Mouse (Mus musculus): Measurements from ENCODE around the gene Baiap2. TPM values are rescaled to one million over a fixed set of nuclear protein-coding genes. Genes with fewer than 3 reads are reported as not detected.

Gene Baiap2
- polyA plus RNA-seq, 1 experiment from 2014 or later: 18.2 TPM

DNA sequence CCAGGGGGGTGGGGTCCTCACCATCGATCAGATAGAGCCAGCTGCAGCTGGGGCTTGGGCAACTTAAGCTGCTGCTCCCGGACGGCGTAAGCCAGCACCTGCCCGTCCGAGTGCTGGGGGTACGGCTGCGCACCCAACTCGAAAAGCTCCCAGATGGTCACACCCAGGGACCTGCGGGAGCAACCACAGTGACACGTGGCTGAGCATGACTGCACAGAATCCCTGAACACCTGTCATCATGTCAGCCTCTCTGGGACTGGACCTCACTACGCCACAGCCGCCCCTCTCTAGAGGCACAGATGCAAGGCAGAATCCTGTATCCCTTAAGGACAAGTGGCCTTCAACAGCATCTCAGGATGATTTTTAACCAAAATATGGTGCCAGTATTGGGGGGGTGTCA lies 70.1 kb downstream of the Baiap2 start:
- Histone ChIP-seq H3K36me3 (ENCODE audit: control insufficient read depth, insufficient read depth, low read length) (no peaks in the 10 kb centered on the region), H3K27ac (ENCODE audit: low read depth, low read length) (no peak overlapping the region), H3K27me3 (ENCODE audit: control insufficient read depth, insufficient read depth, low read length) (peaks cover 11% of the 10 kb centered on the region; the same call in 1 of the 2 replicates), H3K4me2 (replicated peaks; ENCODE audit: low read depth, low read length) (no peak overlapping the region), H3K4me1 (ENCODE audit: control insufficient read depth, insufficient read depth, low read length) (0 out of 2 replicates have a peak, but pooled peaks cover 7% of the 10 kb centered on the region), H3K4me3 (ENCODE audit: low read length) (no peak overlapping the region), H3K9ac (ENCODE audit: low read depth, low read length) (no peak overlapping the region; the same call in 1 of the 2 replicates), H3K9me3 (ENCODE audit: control insufficient read depth, low read length) (no peaks in the 10 kb centered on the region)
- 83% methylated on average over 13 of the region's 13 CpGs for WGBS
- ATAC-seq (ENCODE audit: low FRiP score, low TSS enrichment): 0 out of 2 replicates have a peak, but pooled peaks have one; percentile 8

DNA sequence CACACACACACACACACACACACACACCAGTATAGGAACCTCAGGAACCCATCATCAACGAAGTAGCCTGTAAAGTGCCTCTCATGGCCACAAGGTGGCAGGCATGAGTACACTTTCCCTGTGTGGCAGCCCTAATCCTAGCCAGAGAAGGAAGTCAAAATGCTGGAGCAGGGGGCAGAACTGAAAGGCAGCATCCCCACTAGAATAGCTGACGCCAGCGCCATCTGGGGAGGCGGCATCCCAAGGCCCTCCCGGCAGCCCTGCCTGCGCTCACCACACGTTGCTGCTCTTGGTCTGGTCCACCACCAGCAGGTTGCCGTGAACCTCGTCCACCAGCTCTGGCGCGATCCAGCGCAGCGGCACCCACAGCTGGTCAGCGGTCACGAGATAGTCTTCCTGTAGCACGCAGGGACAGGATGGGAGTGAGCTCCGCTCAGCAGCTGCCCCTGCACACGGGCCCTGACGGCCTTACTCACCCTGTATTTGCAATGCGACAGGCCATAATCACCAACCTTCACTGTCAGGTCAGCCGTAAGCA lies 70.7 kb downstream of the Baiap2 start:
- 9% methylated on average over 21 of the region's 21 CpGs for WGBS
- Histone ChIP-seq H3K27ac (ENCODE audit: low read depth, low read length) (no peak overlapping the region), H3K27me3 (ENCODE audit: control insufficient read depth, insufficient read depth, low read length) (peaks cover 11% of the 10 kb centered on the region; the same call in 1 of the 2 replicates), H3K4me2 (replicated peaks; ENCODE audit: low read depth, low read length) (peak overlapping the region; percentile 62), H3K9ac (ENCODE audit: low read depth, low read length) (peak overlapping the region; percentile 55; the same call in 1 of the 2 replicates), H3K4me1 (ENCODE audit: control insufficient read depth, insufficient read depth, low read length) (0 out of 2 replicates have a peak, but pooled peaks cover 7% of the 10 kb centered on the region), H3K4me3 (ENCODE audit: low read length) (peak overlapping the region; percentile 27), H3K9me3 (ENCODE audit: control insufficient read depth, low read length) (no peaks in the 10 kb centered on the region), H3K36me3 (ENCODE audit: control insufficient read depth, insufficient read depth, low read length) (no peaks in the 10 kb centered on the region)
- ATAC-seq (ENCODE audit: low FRiP score, low TSS enrichment): peak; percentile 54

DNA sequence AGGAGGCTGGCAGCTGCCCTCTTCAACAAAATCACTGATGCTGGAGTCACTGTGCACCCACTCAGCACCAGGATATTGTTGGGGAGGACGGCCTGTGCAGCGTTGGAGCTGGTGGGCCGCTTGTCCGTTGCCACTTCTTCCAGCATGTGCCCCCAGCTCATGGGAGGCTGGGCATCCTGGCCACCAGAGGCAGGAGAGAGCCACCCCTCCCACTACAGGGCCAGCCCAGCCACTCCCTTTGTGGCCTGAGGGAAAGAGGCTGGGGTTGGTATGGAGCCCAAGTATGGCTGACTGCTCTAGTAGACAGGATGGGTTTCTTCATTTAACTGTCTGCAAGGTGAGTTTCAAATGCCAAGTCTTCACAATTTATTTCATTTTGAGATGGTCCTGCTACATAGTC lies 72.2 kb downstream of the Baiap2 start:
- H3K27me3 ChIP-seq (ENCODE audit: control insufficient read depth, insufficient read depth, low read length): peaks cover 11% of the 10 kb centered on the region; the same call in 1 of the 2 replicates
- peaks cover 16% of the 10 kb centered on the region; the same call in 1 of the 2 replicates for H3K4me1 ChIP-seq (ENCODE audit: control insufficient read depth, insufficient read depth, low read length)
- no peak overlapping the region for H3K27ac ChIP-seq (ENCODE audit: low read depth, low read length)
- 93% methylated on average over 4 of the region's 4 CpGs for WGBS
- no peak overlapping the region for H3K9ac ChIP-seq (ENCODE audit: low read depth, low read length)
- no peak overlapping the region for H3K4me3 ChIP-seq (ENCODE audit: low read length)
- no peak overlapping the region for H3K4me2 ChIP-seq (replicated peaks; ENCODE audit: low read depth, low read length)
- ATAC-seq (ENCODE audit: low FRiP score, low TSS enrichment): no peak
- H3K9me3 ChIP-seq (ENCODE audit: control insufficient read depth, low read length): no peaks in the 10 kb centered on the region
- H3K36me3 ChIP-seq (ENCODE audit: control insufficient read depth, insufficient read depth, low read length): no peaks in the 10 kb centered on the region

DNA sequence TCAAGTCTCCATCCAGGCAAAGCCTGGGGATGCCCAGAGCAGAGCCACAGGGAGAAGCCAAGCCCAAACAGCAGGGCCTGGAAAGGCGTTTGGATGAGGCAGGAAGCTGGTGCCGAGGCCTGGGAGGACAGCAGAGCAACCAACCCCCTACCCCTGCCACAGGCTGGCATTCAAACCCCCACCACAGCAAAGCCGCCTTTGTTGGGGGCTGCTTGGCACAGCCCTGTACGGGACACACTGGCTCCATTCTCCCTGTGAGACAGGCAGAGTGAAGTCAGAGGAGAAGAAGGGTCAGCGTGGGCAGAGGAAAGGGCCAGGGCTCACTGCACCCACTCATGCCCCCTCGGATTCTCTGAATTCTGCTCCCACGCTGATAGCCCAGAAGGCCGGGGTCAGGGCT lies 74.4 kb downstream of the Baiap2 start:
- Histone ChIP-seq H3K27me3 (ENCODE audit: control insufficient read depth, insufficient read depth, low read length) (0 out of 2 replicates have a peak, but pooled peaks cover 5% of the 10 kb centered on the region), H3K9me3 (ENCODE audit: control insufficient read depth, low read length) (no peaks in the 10 kb centered on the region), H3K9ac (ENCODE audit: low read depth, low read length) (no peak overlapping the region), H3K4me3 (ENCODE audit: low read length) (no peak overlapping the region), H3K27ac (ENCODE audit: low read depth, low read length) (no peak overlapping the region), H3K4me1 (ENCODE audit: control insufficient read depth, insufficient read depth, low read length) (peaks cover 17% of the 10 kb centered on the region; the same call in 1 of the 2 replicates), H3K36me3 (ENCODE audit: control insufficient read depth, insufficient read depth, low read length) (no peaks in the 10 kb centered on the region), H3K4me2 (replicated peaks; ENCODE audit: low read depth, low read length) (no peak overlapping the region)
- no peak for ATAC-seq (ENCODE audit: low FRiP score, low TSS enrichment)
- WGBS: 80% methylated on average over 8 of the region's 8 CpGs

DNA sequence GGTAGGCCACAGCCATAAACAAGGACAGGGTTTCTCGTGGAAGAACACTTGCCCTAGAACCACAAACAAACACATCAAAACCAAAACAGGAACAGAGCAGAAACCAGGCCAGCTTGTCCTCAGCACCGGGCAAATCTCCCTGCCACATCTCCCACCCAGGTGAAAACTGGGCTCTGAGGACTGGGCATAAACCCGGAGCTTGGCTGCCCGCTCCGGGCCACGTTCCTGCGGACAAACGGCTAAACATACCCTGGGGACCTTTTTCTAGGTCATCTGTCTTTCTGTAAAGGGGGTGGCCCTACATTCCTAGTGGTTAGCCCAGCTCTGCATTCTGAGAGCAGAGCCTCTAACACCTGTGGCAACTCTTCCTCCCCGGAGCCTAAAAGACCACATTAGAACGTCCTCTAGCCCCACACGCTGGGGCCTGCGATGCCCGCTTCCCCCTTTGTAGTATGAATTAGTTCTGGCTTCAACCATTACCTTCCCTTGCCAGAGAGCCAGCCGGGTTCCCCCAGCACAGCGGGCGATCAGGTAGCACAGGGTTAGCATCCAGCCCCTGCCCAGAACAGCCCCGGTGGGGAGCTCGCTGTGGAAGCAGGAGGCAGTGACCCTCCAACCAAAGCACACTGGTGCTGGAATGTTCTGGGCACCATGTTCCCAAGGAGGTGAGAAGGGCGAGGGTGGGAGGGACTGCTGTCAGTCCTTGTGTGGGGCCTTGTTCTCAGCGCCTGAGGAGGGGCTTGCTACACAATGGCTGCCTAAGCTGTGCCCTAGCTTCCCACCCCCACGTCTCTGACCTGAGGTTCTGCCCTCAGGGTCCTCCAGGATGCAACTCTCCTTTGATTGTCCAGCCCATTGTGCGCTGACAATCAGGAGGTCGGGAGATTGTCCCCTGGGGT lies 77.2 kb downstream of the Baiap2 start:
- Histone ChIP-seq H3K4me1 (ENCODE audit: control insufficient read depth, insufficient read depth, low read length) (peaks cover 14% of the 10 kb centered on the region; the same call in 1 of the 2 replicates), H3K4me2 (replicated peaks; ENCODE audit: low read depth, low read length) (no peak overlapping the region), H3K27ac (ENCODE audit: low read depth, low read length) (no peak overlapping the region), H3K9ac (ENCODE audit: low read depth, low read length) (no peak overlapping the region), H3K36me3 (ENCODE audit: control insufficient read depth, insufficient read depth, low read length) (no peaks in the 10 kb centered on the region), H3K4me3 (ENCODE audit: low read length) (no peak overlapping the region), H3K9me3 (ENCODE audit: control insufficient read depth, low read length) (no peaks in the 10 kb centered on the region), H3K27me3 (ENCODE audit: control insufficient read depth, insufficient read depth, low read length) (no peaks in the 10 kb centered on the region)
- 65% methylated on average over 23 of the region's 23 CpGs for WGBS
- ATAC-seq (ENCODE audit: low FRiP score, low TSS enrichment): no peak

DNA sequence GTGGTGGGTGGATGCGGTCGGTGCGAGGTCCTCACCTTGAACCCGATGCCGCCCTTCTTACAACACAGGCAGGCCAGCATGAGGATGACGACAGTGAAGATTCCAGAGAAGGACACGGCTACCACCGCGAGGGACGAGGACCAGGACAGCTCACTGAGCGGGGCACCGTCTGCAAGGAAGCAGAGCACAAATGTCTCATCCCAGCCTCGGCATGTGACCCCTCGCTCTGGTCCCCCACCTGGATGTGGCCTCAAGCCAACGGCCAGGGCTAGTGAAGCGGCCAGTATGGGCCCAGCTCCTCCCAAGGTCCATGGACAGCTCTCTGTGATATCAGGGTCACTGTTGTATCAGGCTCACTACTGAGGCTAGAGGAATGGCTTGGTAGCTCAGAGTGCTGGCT lies 78.8 kb downstream of the Baiap2 start:
- 89% methylated on average over 16 of the region's 16 CpGs for WGBS
- no peak overlapping the region for H3K27ac ChIP-seq (ENCODE audit: low read depth, low read length)
- ATAC-seq (ENCODE audit: low FRiP score, low TSS enrichment): no peak

DNA sequence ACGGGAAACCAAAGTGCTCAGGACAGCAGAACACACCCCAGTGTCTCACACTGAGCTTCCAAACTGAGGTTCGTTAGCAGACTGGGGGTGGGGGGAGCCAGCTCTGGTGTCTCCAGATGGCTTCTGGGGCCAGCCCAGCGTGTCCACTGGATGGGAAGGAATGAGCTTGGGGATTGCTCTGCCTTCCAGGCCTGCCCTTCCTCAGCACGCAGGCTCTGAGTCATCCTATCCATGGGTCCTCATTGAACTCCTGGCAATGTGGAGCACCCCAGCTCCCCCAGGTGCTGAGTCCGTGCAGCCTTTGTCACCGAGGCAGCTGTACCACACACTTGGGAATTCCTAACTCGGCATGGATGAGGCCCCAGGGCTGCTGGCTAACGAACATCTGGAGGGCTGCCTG lies 79.7 kb downstream of the Baiap2 start:
- Histone ChIP-seq H3K4me1 (ENCODE audit: control insufficient read depth, insufficient read depth, low read length) (peaks cover 14% of the 10 kb centered on the region; the same call in 1 of the 2 replicates), H3K36me3 (ENCODE audit: control insufficient read depth, insufficient read depth, low read length) (no peaks in the 10 kb centered on the region), H3K9me3 (ENCODE audit: control insufficient read depth, low read length) (no peaks in the 10 kb centered on the region), H3K4me3 (ENCODE audit: low read length) (no peak overlapping the region), H3K9ac (ENCODE audit: low read depth, low read length) (no peak overlapping the region), H3K27me3 (ENCODE audit: control insufficient read depth, insufficient read depth, low read length) (no peaks in the 10 kb centered on the region), H3K27ac (ENCODE audit: low read depth, low read length) (no peak overlapping the region), H3K4me2 (replicated peaks; ENCODE audit: low read depth, low read length) (no peak overlapping the region)
- no peak for ATAC-seq (ENCODE audit: low FRiP score, low TSS enrichment)
- 61% methylated on average over 8 of the region's 8 CpGs for whole genome bisulfite sequencing

More for the DNA sequence above, 78.8 kb downstream of the Baiap2 start:
- H3K4me3 ChIP-seq (ENCODE audit: low read length): no peak overlapping the region
- H3K4me1 ChIP-seq (ENCODE audit: control insufficient read depth, insufficient read depth, low read length): peaks cover 14% of the 10 kb centered on the region; the same call in 1 of the 2 replicates
- no peaks in the 10 kb centered on the region for H3K9me3 ChIP-seq (ENCODE audit: control insufficient read depth, low read length)
- no peak overlapping the region for H3K9ac ChIP-seq (ENCODE audit: low read depth, low read length)
- no peaks in the 10 kb centered on the region for H3K27me3 ChIP-seq (ENCODE audit: control insufficient read depth, insufficient read depth, low read length)
- H3K36me3 ChIP-seq (ENCODE audit: control insufficient read depth, insufficient read depth, low read length): no peaks in the 10 kb centered on the region
- H3K4me2 ChIP-seq (replicated peaks; ENCODE audit: low read depth, low read length): no peak overlapping the region

DNA sequence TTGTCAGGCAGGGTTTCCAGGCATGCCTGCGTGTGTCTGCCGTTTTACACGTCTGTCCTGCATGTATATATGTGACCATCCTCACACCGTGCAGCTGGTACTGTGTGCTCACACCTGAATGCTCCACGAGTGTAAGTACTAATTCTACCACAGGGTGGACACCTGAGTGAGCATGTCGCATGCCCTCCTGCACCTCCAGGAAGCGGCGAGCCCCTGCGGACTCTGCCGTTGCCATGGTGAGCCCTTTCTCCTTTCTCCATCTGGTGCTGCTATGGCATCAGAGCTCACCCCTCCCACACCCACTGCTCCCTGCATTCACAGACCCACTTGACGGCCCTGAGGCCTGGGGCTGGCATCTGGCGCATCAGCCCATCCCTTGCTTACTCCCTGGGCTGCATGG lies 80.3 kb downstream of the Baiap2 start:
- peaks cover 14% of the 10 kb centered on the region; the same call in 1 of the 2 replicates for H3K4me1 ChIP-seq (ENCODE audit: control insufficient read depth, insufficient read depth, low read length)

DNA sequence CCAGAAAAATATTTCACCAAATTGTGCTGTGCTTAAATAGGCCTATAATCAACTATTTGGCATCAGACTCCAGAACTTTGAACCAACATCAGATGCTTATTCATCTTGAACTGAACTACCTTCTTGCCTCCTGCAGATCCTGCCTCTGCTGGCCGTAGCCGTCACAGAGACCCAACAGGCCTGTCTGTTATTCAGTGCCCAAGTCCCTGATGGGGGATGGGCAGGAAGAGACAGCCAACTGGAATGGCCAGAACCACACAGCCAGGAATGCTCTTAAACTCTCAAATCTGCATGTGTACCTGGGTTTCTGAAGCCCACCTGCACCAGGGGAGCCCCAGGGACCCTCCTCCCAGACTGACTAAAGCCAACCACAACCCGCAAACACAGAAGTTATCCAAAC lies 84.4 kb downstream of the Baiap2 start:
- Histone ChIP-seq H3K36me3 (ENCODE audit: control insufficient read depth, insufficient read depth, low read length) (no peaks in the 10 kb centered on the region), H3K4me3 (ENCODE audit: low read length) (no peak overlapping the region), H3K27ac (ENCODE audit: low read depth, low read length) (no peak overlapping the region), H3K9ac (ENCODE audit: low read depth, low read length) (no peak overlapping the region), H3K9me3 (ENCODE audit: control insufficient read depth, low read length) (no peaks in the 10 kb centered on the region), H3K27me3 (ENCODE audit: control insufficient read depth, insufficient read depth, low read length) (no peaks in the 10 kb centered on the region), H3K4me1 (ENCODE audit: control insufficient read depth, insufficient read depth, low read length) (peaks cover 5% of the 10 kb centered on the region; the same call in 1 of the 2 replicates), H3K4me2 (replicated peaks; ENCODE audit: low read depth, low read length) (no peak overlapping the region)
- 78% methylated on average over 3 of the region's 3 CpGs for WGBS
- ATAC-seq (ENCODE audit: low FRiP score, low TSS enrichment): no peak

More for the DNA sequence above, 80.3 kb downstream of the Baiap2 start:
- H3K4me3 ChIP-seq (ENCODE audit: low read length): no peak overlapping the region
- H3K27me3 ChIP-seq (ENCODE audit: control insufficient read depth, insufficient read depth, low read length): no peaks in the 10 kb centered on the region
- no peak for ATAC-seq (ENCODE audit: low FRiP score, low TSS enrichment)
- H3K27ac ChIP-seq (ENCODE audit: low read depth, low read length): no peak overlapping the region
- 63% methylated on average over 12 of the region's 12 CpGs for whole genome bisulfite sequencing
- no peaks in the 10 kb centered on the region for H3K9me3 ChIP-seq (ENCODE audit: control insufficient read depth, low read length)
- H3K4me2 ChIP-seq (replicated peaks; ENCODE audit: low read depth, low read length): no peak overlapping the region
- no peaks in the 10 kb centered on the region for H3K36me3 ChIP-seq (ENCODE audit: control insufficient read depth, insufficient read depth, low read length)
- H3K9ac ChIP-seq (ENCODE audit: low read depth, low read length): peak overlapping the region; percentile 34; the same call in 1 of the 2 replicates

Data from kidney, embryonic 14.5 days (tissue).